Mouse (Mus musculus) CH12.LX (cell line): ENCODE measurements at regions not wholly inside any gene's neighbourhood (a gene's known extent, or its start where the extent isn't known, plus 50 kb on each side); places are given as distances from the start of the nearest gene placed in this dataset.

ENCODE experiments used
- ETS1 ChIP-seq: conservative IDR thresholded peaks from 2 replicates; pipeline ENCODE4 v1.6.1; 2012; ENCODE audit warnings: low read depth, mild to moderate bottlenecking, inconsistent platforms, low read length, improper control_type of control experiment, moderate library complexity
- ZNF384 ChIP-seq: IDR thresholded peaks from 2 replicates; pipeline ENCODE4 v1.6.1; 2012; ENCODE audit warnings: low read depth, low read length, improper control_type of control experiment, inconsistent platforms

DNA sequence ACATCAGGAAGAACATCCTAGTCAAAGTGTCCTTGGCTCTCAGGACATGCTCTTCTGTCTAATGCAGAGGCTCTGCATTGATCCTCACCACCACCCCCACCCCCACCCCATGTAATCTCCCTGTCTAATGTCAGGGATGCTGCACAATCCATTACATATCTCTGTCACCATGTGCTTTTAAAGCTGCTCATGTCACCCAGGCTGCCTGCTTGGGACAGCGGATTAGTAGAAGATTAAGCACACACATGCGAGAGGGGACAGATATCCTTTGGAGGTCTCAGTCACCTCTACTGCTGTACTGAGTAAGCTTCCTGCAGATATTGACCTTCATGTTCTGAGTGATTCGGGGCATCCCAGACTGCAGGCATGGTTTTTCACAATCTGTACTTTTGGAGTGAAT, 50.7 kb upstream of the Kl start:
- TF ChIP-seq ZNF384 = no peak
- no peak for TF ChIP-seq ETS1
